29 mouse cellular contexts compared by ENCODE assay signal in the genomic region with DNA sequence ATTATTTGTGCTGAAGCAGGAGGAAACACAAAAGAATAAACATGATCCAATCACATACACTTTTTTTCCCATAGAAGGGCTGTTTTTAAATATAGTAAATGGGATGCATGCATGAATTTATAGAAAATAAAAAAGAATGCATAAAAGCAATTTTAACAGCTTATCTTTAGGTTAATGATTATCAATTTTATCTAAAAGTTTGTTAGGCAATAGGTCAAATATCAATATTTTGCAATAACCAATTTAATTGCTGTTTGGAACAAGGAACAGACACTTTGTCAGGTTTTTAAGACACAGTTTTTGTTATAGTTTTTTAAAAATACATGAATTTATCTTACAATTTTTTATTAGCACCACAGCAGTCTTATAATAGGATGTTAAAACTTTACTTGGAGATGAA. TPM values are rescaled to one million over a fixed set of nuclear protein-coding genes. Genes with fewer than 3 reads are reported as not detected.
"Had no signal": no experiment of that assay in that cellular context is flagged by ENCODE, and none has a peak within 500 bp of the region (broad histone marks: within the 10 kb centered on the region; RNA-seq: fewer than 3 reads in every experiment).

No protein-coding gene starts in this region.

- H3K9ac ChIP-seq: limb, embryonic 12.5 days; limb, embryonic 13.5 days; limb, embryonic 15.5 days; liver, embryonic 12.5 days; liver, embryonic 13.5 days; liver, embryonic 14.5 days; liver, embryonic 15.5 days; liver, postnatal 0 days; lung, embryonic 14.5 days; lung, embryonic 15.5 days; midbrain, embryonic 12.5 days; midbrain, embryonic 13.5 days; midbrain, embryonic 15.5 days; neural tube, embryonic 12.5 days had no signal

- DNase-seq: left cerebral cortex, postnatal 4 days; liver, embryonic 13.5 days; liver, postnatal 0 days; lung, adult 18-20 months; lung, adult 2 months; lung, embryonic 14.5 days; lung, postnatal 10 days; lung, postnatal 14 days; lung, postnatal 36 days; lung, postnatal 4 days; midbrain, embryonic 14.5 days had no signal

- H3K36me3 ChIP-seq: limb, embryonic 10.5 days; limb, embryonic 12.5 days; limb, embryonic 13.5 days; limb, embryonic 15.5 days; liver, embryonic 12.5 days; liver, embryonic 13.5 days; liver, embryonic 15.5 days; lung, embryonic 15.5 days; midbrain, embryonic 10.5 days; midbrain, embryonic 12.5 days; midbrain, embryonic 13.5 days; midbrain, embryonic 15.5 days; neural tube, embryonic 12.5 days had no signal

- H3K4me1 ChIP-seq: limb, embryonic 10.5 days; limb, embryonic 12.5 days; limb, embryonic 13.5 days; limb, embryonic 15.5 days; liver, embryonic 12.5 days; liver, embryonic 13.5 days; liver, embryonic 15.5 days; lung, embryonic 15.5 days; megakaryocyte, embryonic 14.5 days; midbrain, embryonic 10.5 days; midbrain, embryonic 12.5 days; midbrain, embryonic 13.5 days; midbrain, embryonic 15.5 days; neural tube, embryonic 12.5 days had no signal

- H3K27me3 ChIP-seq: limb, embryonic 12.5 days; limb, embryonic 13.5 days; limb, embryonic 15.5 days; liver, embryonic 12.5 days; liver, embryonic 13.5 days; liver, embryonic 15.5 days; lung, embryonic 15.5 days; midbrain, embryonic 12.5 days; midbrain, embryonic 13.5 days; midbrain, embryonic 15.5 days; neural tube, embryonic 12.5 days had no signal

- H3K4me3 ChIP-seq: left cerebral cortex, adult 2 months; limb, embryonic 10.5 days; limb, embryonic 12.5 days; limb, embryonic 13.5 days; limb, embryonic 15.5 days; liver, embryonic 12.5 days; liver, embryonic 13.5 days; liver, embryonic 15.5 days; lung, embryonic 15.5 days; megakaryocyte, embryonic 14.5 days; midbrain, embryonic 10.5 days; midbrain, embryonic 12.5 days; midbrain, embryonic 13.5 days; midbrain, embryonic 15.5 days; myocyte; neural tube, embryonic 12.5 days had no signal

- H3K27ac ChIP-seq: left cerebral cortex, adult 2 months; limb, embryonic 10.5 days; limb, embryonic 12.5 days; limb, embryonic 13.5 days; limb, embryonic 15.5 days; liver, embryonic 12.5 days; liver, embryonic 13.5 days; liver, embryonic 14.5 days; liver, embryonic 15.5 days; lung, embryonic 15.5 days; macrophage; midbrain, embryonic 10.5 days; midbrain, embryonic 12.5 days; midbrain, embryonic 13.5 days; midbrain, embryonic 15.5 days; neural tube, embryonic 12.5 days had no signal

RNA-seq across cellular contexts. Expression of gene Clhc1, which starts 51.2 kb away (rescaled TPM):
- polyA plus RNA-seq: liver, postnatal 0 days; lung, adult 2 months; midbrain, postnatal 0 days had no signal
